Comparison of ENCODE assay signal across 22 mouse cellular contexts in the genomic region with DNA sequence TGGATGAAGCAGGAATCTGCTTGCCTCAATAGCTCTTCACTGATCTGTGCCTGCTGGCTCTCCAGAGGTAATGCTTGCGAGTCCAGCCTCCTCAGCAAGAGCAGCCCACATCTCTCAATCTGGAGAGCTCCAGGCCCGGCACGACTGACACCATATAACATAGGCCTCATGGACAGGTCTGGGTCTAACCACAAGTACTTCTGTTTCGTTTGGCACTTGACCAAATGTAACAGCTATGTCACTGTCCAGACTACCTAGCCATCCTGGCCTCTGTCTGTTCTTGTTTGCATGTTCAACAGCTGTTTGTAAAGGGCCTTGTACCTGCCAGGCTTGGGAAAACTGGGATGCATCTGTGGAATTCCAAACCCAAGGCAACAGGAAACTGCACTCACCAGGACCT.
DNase-seq lines count a peak whose midpoint lies in the region; ATAC-seq and TF ChIP-seq lines count a peak whose summit lies in the region.
"Had no signal": no experiment of that assay in that cellular context is flagged by ENCODE, and none has a peak within 500 bp of the region (broad histone marks: within the 10 kb centered on the region; RNA-seq: fewer than 3 reads in every experiment).

No protein-coding gene starts in this region.

- no peaks in the 10 kb centered on the region for H3K27me3 ChIP-seq in heart, embryonic 13.5 days (replicated peaks)
- no peaks in the 10 kb centered on the region for H3K27me3 ChIP-seq in hindbrain, embryonic 13.5 days
- no peaks in the 10 kb centered on the region for H3K27me3 ChIP-seq in hindbrain, postnatal 0 days (ENCODE audit: insufficient read depth, low read length)
- H3K27me3 ChIP-seq in midbrain, embryonic 13.5 days: no peaks in the 10 kb centered on the region
- no peaks in the 10 kb centered on the region for H3K27me3 ChIP-seq in midbrain, embryonic 10.5 days (ENCODE audit: low read depth, poor library complexity, severe bottlenecking)
- H3K27me3 ChIP-seq: forebrain, embryonic 15.5 days; heart, embryonic 15.5 days; intestine, embryonic 15.5 days; Patski had no signal

- no peaks in the 10 kb centered on the region for H3K9me3 ChIP-seq in heart, embryonic 13.5 days
- no peaks in the 10 kb centered on the region for H3K9me3 ChIP-seq in hindbrain, embryonic 13.5 days
- no peaks in the 10 kb centered on the region for H3K9me3 ChIP-seq in hindbrain, postnatal 0 days (ENCODE audit: low read length)
- no peaks in the 10 kb centered on the region for H3K9me3 ChIP-seq in midbrain, embryonic 13.5 days
- no peaks in the 10 kb centered on the region for H3K9me3 ChIP-seq in midbrain, embryonic 10.5 days (replicated peaks)
- H3K9me3 ChIP-seq: forebrain, embryonic 15.5 days; heart, embryonic 10.5 days; heart, embryonic 15.5 days; hindbrain, embryonic 10.5 days; intestine, embryonic 15.5 days had no signal

- 28% methylated on average over 4 of the region's 4 CpGs for WGBS in heart, embryonic 13.5 days
- WGBS in hindbrain, embryonic 13.5 days: 73% methylated on average over 4 of the region's 4 CpGs
- 66% methylated on average over 4 of the region's 4 CpGs for WGBS in hindbrain, postnatal 0 days
- WGBS in midbrain, embryonic 13.5 days: 86% methylated on average over 4 of the region's 4 CpGs
- 84% methylated on average over 4 of the region's 4 CpGs for WGBS in midbrain, embryonic 10.5 days

- H3K9ac ChIP-seq in heart, embryonic 13.5 days: no peak overlapping the region
- H3K9ac ChIP-seq in hindbrain, embryonic 13.5 days: no peak overlapping the region
- H3K9ac ChIP-seq in hindbrain, postnatal 0 days (replicated peaks; ENCODE audit: low read length): no peak overlapping the region
- H3K9ac ChIP-seq in midbrain, embryonic 13.5 days (replicated peaks): no peak overlapping the region
- H3K9ac ChIP-seq: forebrain, embryonic 15.5 days; heart, embryonic 15.5 days; intestine, embryonic 15.5 days had no signal

- no peak overlapping the region for H3K4me2 ChIP-seq in heart, embryonic 13.5 days
- no peak overlapping the region for H3K4me2 ChIP-seq in hindbrain, embryonic 13.5 days
- H3K4me2 ChIP-seq in hindbrain, postnatal 0 days (ENCODE audit: low read depth, low read length): no peak overlapping the region
- no peak overlapping the region for H3K4me2 ChIP-seq in midbrain, embryonic 13.5 days (replicated peaks)
- H3K4me2 ChIP-seq: forebrain, embryonic 15.5 days; heart, embryonic 15.5 days; intestine, embryonic 15.5 days had no signal

- H3K4me1 ChIP-seq in heart, embryonic 13.5 days: peaks cover 43% of the 10 kb centered on the region
- peaks cover 56% of the 10 kb centered on the region for H3K4me1 ChIP-seq in hindbrain, embryonic 13.5 days (replicated peaks)
- H3K4me1 ChIP-seq in hindbrain, postnatal 0 days (ENCODE audit: insufficient read depth, low read length): peaks cover 13% of the 10 kb centered on the region; the same call in 1 of the 2 replicates
- H3K4me1 ChIP-seq in midbrain, embryonic 13.5 days (replicated peaks): peaks cover 43% of the 10 kb centered on the region
- H3K4me1 ChIP-seq in midbrain, embryonic 10.5 days: peaks cover 20% of the 10 kb centered on the region

- H3K36me3 ChIP-seq in heart, embryonic 13.5 days: no peaks in the 10 kb centered on the region
- no peaks in the 10 kb centered on the region for H3K36me3 ChIP-seq in hindbrain, embryonic 13.5 days
- H3K36me3 ChIP-seq in hindbrain, postnatal 0 days (ENCODE audit: insufficient read depth, low read length): no peaks in the 10 kb centered on the region
- no peaks in the 10 kb centered on the region for H3K36me3 ChIP-seq in midbrain, embryonic 13.5 days
- no peaks in the 10 kb centered on the region for H3K36me3 ChIP-seq in midbrain, embryonic 10.5 days
- H3K36me3 ChIP-seq: forebrain, embryonic 15.5 days; heart, embryonic 15.5 days; hindbrain, embryonic 10.5 days; intestine, embryonic 15.5 days had no signal

- no peak overlapping the region for H3K4me3 ChIP-seq in heart, embryonic 13.5 days
- no peak overlapping the region for H3K4me3 ChIP-seq in hindbrain, embryonic 13.5 days
- H3K4me3 ChIP-seq in hindbrain, postnatal 0 days (ENCODE audit: low read length): no peak overlapping the region
- H3K4me3 ChIP-seq in midbrain, embryonic 13.5 days (replicated peaks): no peak overlapping the region
- no peak overlapping the region for H3K4me3 ChIP-seq in midbrain, embryonic 10.5 days
- H3K4me3 ChIP-seq: forebrain, embryonic 15.5 days; heart, embryonic 10.5 days; heart, embryonic 15.5 days; hindbrain, embryonic 10.5 days; intestine, embryonic 15.5 days had no signal

- DNase-seq in heart, postnatal 10 days: no peak
- no peak for DNase-seq in hindbrain, postnatal 0 days (ENCODE audit: low spot score)
- DNase-seq in midbrain, embryonic 10.5 days (ENCODE audit: low spot score): no peak
- DNase-seq in MN1 (ENCODE audit: low spot score): peak; percentile 72
- DNase-seq in layer of hippocampus, postnatal 10 days (ENCODE audit: low spot score in 2 of 2): no peak
- DNase-seq: adrenal gland, postnatal 10 days; adrenal gland, postnatal 36 days; cerebellum, adult 18-20 months; cerebellum, adult 9-10 months; cerebellum, postnatal 14 days; gastrocnemius, postnatal 25 days; heart, adult 18-20 months; kidney, adult 11 months had no signal

- H3K27ac ChIP-seq in heart, embryonic 13.5 days (replicated peaks): 0 out of 2 replicates have a peak overlapping the region, but pooled peaks have one; percentile 21
- H3K27ac ChIP-seq in hindbrain, embryonic 13.5 days: peak overlapping the region; percentile 19; the same call in 1 of the 2 replicates
- H3K27ac ChIP-seq in hindbrain, postnatal 0 days: no peak overlapping the region
- H3K27ac ChIP-seq in midbrain, embryonic 13.5 days: peak overlapping the region; percentile 0; the same call in 1 of the 2 replicates
- H3K27ac ChIP-seq in midbrain, embryonic 10.5 days (replicated peaks): no peak overlapping the region
- H3K27ac ChIP-seq: forebrain, embryonic 15.5 days; heart, embryonic 10.5 days; heart, embryonic 15.5 days; hindbrain, embryonic 10.5 days; intestine, embryonic 15.5 days had no signal

- intact Hi-C loops in heart, postnatal 10 days (cut with DNase I): no loop called here

- no peak for TF ChIP-seq CTCF in hindbrain, postnatal 0 days (IDR thresholded peaks at IDR 0.05; ENCODE audit: low read depth)

- no peak for ATAC-seq in heart, embryonic 13.5 days (ENCODE audit: extremely low read depth, insufficient number of reproducible peaks, low FRiP score, low TSS enrichment)
- no peak for ATAC-seq in hindbrain, embryonic 13.5 days (ENCODE audit: low FRiP score)
- no peak for ATAC-seq in hindbrain, postnatal 0 days
- ATAC-seq in midbrain, embryonic 13.5 days: no peak
- ATAC-seq: forebrain, embryonic 15.5 days; intestine, embryonic 15.5 days; Patski had no signal

Comparison
In these comparisons a context has a peak if more than half of its experiments do, and no peak if none do; other contexts are left out.
1. H3K27ac ChIP-seq: peak in heart, embryonic 13.5 days (single experiment), hindbrain, embryonic 13.5 days (single experiment) and midbrain, embryonic 13.5 days (single experiment); none in hindbrain, postnatal 0 days (single experiment) and midbrain, embryonic 10.5 days (single experiment).